Mouse (Mus musculus): Measurements from ENCODE around the gene Fshb.

- TF ChIP-seq MYOD1 (IDR thresholded peaks at IDR 0.05; ENCODE audit: control insufficient read depth, insufficient read length, low read depth) (no peak), CEBPB (IDR thresholded peaks at IDR 0.05; ENCODE audit: low read depth) (no peak), USF1 (IDR thresholded peaks at IDR 0.05; ENCODE audit: low read depth) (no peak)
Observed at GRCm38 (mm10) chr2:107084256-107084655, 24.8 kb upstream of the Fshb start.
